Mouse (Mus musculus): ENCODE data around the gene Olfr906. TPM values are rescaled to one million over a fixed set of nuclear protein-coding genes. Genes with fewer than 3 reads are reported as not detected.

Olfr906 gene
- polyA plus RNA-seq, 1 experiment, result not detected

DNA sequence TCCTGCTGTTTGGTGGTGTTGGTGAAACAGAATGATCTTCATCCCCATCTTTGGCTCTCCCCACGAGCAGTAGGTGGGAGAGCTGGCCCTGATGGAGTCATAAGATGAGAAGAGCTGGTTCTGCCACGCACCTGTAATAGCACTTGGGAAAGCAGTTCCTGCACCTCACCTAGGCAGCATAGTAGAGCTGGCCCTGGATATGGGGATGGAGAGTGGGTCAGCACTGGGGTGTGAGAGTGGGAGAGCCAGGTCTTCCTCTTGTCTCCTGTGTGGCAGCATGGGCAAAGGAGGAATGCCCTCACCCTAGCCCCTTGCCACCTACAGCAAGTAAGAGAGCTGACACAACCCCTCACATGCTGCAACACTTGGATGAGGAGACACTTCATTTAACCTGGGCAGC lies 25.5 kb downstream of the Olfr906 start:
- Histone ChIP-seq H3K79me2 (ENCODE audit: control insufficient read depth, insufficient read depth) (no peaks in the 10 kb centered on the region), H3K4me2 (ENCODE audit: low read depth) (no peak overlapping the region), H3K36me3 (ENCODE audit: control insufficient read depth, insufficient read depth) (no peaks in the 10 kb centered on the region), H3K4me3 (no peak overlapping the region), H3ac (ENCODE audit: control insufficient read depth, insufficient read length) (no peak overlapping the region), H3K27me3 (ENCODE audit: control insufficient read depth, insufficient read depth, insufficient read length) (no peaks in the 10 kb centered on the region)
- TF ChIP-seq POLR2AphosphoS2 (IDR thresholded peaks at IDR 0.05; ENCODE audit: insufficient read length, low read depth) (no peak), MYOG (IDR thresholded peaks at IDR 0.05; ENCODE audit: control insufficient read depth in 1 of 3, insufficient read depth in 1 of 3, insufficient read length in 2 of 3, low read depth in 2 of 3) (no peak), SRF (IDR thresholded peaks at IDR 0.05; ENCODE audit: control insufficient read depth, insufficient read length, low read depth) (no peak), USF1 (IDR thresholded peaks at IDR 0.05; ENCODE audit: low read depth) (no peak), CEBPB (IDR thresholded peaks at IDR 0.05; ENCODE audit: insufficient read depth, poor library complexity, severe bottlenecking) (no peak)

DNA sequence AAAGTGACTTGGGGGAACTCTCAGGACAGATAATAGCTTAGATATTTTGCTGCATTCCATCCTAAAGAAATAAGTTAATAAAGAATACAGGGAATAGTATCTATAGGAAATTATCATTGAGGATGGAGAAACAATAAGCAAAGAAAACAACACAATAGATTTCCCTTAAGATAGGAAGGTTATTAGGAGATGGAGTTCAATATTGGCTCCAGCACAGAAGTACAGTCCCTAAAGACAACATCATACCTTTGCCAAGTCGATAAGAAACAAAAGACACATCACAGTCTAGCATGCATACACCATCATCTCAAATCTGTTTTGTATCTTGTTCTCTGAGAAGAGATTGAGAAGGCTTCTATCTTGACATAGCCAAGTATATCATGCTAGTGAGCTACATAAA lies 34.4 kb downstream of the Olfr906 start, which contains the start of gene Olfr911-ps1:
Gene Olfr911-ps1, plus strand, starts transcription at position 301 of the 400 bp plus-strand sequence.
- Histone ChIP-seq H3K4me2 (ENCODE audit: low read depth) (no peak within 1 kb of the TSS), H3K4me3 (no peak within 1 kb of the TSS), H3K79me2 (ENCODE audit: control insufficient read depth, insufficient read depth) (no peaks in the 10 kb centered on the region), H3ac (ENCODE audit: control insufficient read depth, insufficient read length) (no peak within 1 kb of the TSS), H3K27me3 (ENCODE audit: control insufficient read depth, insufficient read depth, insufficient read length) (no peaks in the 10 kb centered on the region), H3K36me3 (ENCODE audit: control insufficient read depth, insufficient read depth) (no peaks in the 10 kb centered on the region)
- TF ChIP-seq SRF (IDR thresholded peaks at IDR 0.05; ENCODE audit: control insufficient read depth, insufficient read length, low read depth), result no peak
- TF ChIP-seq MAX (IDR thresholded peaks at IDR 0.05; ENCODE audit: low read depth), result no peak
- TF ChIP-seq MYOG (IDR thresholded peaks at IDR 0.05; ENCODE audit: control insufficient read depth in 1 of 3, insufficient read depth in 1 of 3, insufficient read length in 2 of 3, low read depth in 2 of 3), result no peak
- TF ChIP-seq POLR2AphosphoS2 (IDR thresholded peaks at IDR 0.05; ENCODE audit: insufficient read length, low read depth), result no peak
- no peak for TF ChIP-seq MYOD1 (IDR thresholded peaks at IDR 0.05; ENCODE audit: control insufficient read depth in 1 of 3, insufficient read length in 2 of 3, low read depth in 2 of 3)
- no peak for TF ChIP-seq USF1 (IDR thresholded peaks at IDR 0.05; ENCODE audit: low read depth)
- TF ChIP-seq E2F4 (IDR thresholded peaks at IDR 0.05; ENCODE audit: insufficient read depth), result no peak

DNA sequence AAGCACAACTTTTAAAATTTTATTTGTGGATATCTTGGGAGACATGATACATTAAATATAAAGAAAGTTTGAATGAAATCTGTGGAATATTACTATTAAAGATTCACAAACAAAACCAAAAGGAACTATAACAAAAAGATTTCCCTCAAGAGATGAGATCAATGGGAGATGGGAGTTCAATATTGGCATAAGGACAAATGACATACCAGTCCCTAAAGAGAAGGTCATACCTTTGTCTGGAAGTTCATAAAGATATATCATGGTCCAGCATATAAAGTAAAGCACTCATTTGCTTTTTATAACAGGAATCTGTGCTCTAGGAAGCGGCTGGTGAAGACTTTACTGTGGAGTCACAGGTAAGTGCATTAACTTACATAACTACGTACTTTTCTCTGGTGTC lies 50.7 kb downstream of the Olfr906 start, which contains the start of gene Olfr910:
Gene Olfr910, plus strand, starts transcription at position 301 of the 400 bp plus-strand sequence.
- H3K36me3 ChIP-seq (ENCODE audit: control insufficient read depth, insufficient read depth), result no peaks in the 10 kb centered on the region
- TF ChIP-seq CEBPB (IDR thresholded peaks at IDR 0.05; ENCODE audit: insufficient read depth, poor library complexity, severe bottlenecking) (no peak), SRF (IDR thresholded peaks at IDR 0.05; ENCODE audit: control insufficient read depth, insufficient read length, low read depth) (no peak), USF1 (IDR thresholded peaks at IDR 0.05; ENCODE audit: low read depth) (no peak), REST (IDR thresholded peaks at IDR 0.05; ENCODE audit: insufficient read depth, insufficient read length) (no peak), POLR2AphosphoS2 (IDR thresholded peaks at IDR 0.05; ENCODE audit: insufficient read length, low read depth) (no peak), POLR2A (IDR thresholded peaks at IDR 0.05; ENCODE audit: insufficient read length, low read depth) (no peak), TCF12 (IDR thresholded peaks at IDR 0.05; ENCODE audit: insufficient read depth, poor library complexity, severe bottlenecking) (no peak), E2F4 (IDR thresholded peaks at IDR 0.05; ENCODE audit: insufficient read depth) (no peak), TCF3 (IDR thresholded peaks at IDR 0.05; ENCODE audit: insufficient read length, low read depth) (no peak), MAX (IDR thresholded peaks at IDR 0.05; ENCODE audit: low read depth) (no peak), MYOG (IDR thresholded peaks at IDR 0.05; ENCODE audit: control insufficient read depth in 1 of 3, insufficient read depth in 1 of 3, insufficient read length in 2 of 3, low read depth in 2 of 3) (no peak), MYOD1 (IDR thresholded peaks at IDR 0.05; ENCODE audit: control insufficient read depth in 1 of 3, insufficient read length in 2 of 3, low read depth in 2 of 3) (no peak)
- H3K4me2 ChIP-seq (ENCODE audit: low read depth), result no peak within 1 kb of the TSS
- H3ac ChIP-seq (ENCODE audit: control insufficient read depth, insufficient read length), result no peak within 1 kb of the TSS
- H3K27me3 ChIP-seq (ENCODE audit: control insufficient read depth, insufficient read depth, insufficient read length), result no peaks in the 10 kb centered on the region
- H3K4me3 ChIP-seq, result no peak within 1 kb of the TSS
- no peaks in the 10 kb centered on the region for H3K79me2 ChIP-seq (ENCODE audit: control insufficient read depth, insufficient read depth)

Other genes starting within 250 kb of the Olfr906 start
- not detected for gene Olfr143, start 234.3 kb upstream of the Olfr906 start, polyA plus RNA-seq (2012; fragmentation: generic; extraction: Trizol)
- not detected for gene Olfr895, start 219.2 kb upstream of the Olfr906 start, polyA plus RNA-seq (2012; fragmentation: generic; extraction: Trizol)
- gene Olfr896-ps1, start 196.0 kb upstream of the Olfr906 start, polyA plus RNA-seq (2012; fragmentation: generic; extraction: Trizol), result not detected
- gene Olfr25, start 158.0 kb upstream of the Olfr906 start, polyA plus RNA-seq (2012; fragmentation: generic; extraction: Trizol), result not detected
- gene Olfr898, start 138.7 kb upstream of the Olfr906 start, polyA plus RNA-seq (2012; fragmentation: generic; extraction: Trizol), result not detected
- not detected for gene Olfr250, start 120.2 kb upstream of the Olfr906 start, polyA plus RNA-seq (2012; fragmentation: generic; extraction: Trizol)
- gene Olfr251, start 110.0 kb upstream of the Olfr906 start, polyA plus RNA-seq (2012; fragmentation: generic; extraction: Trizol), result not detected
- 0.01 TPM for gene Olfr147, start 85.4 kb upstream of the Olfr906 start, polyA plus RNA-seq (2012; fragmentation: generic; extraction: Trizol)
- gene Olfr901, start 57.6 kb upstream of the Olfr906 start, polyA plus RNA-seq (2012; fragmentation: generic; extraction: Trizol), result 0.01 TPM
- not detected for gene Olfr902, start 39.4 kb upstream of the Olfr906 start, polyA plus RNA-seq (2012; fragmentation: generic; extraction: Trizol)
- gene Olfr904, start 23.9 kb upstream of the Olfr906 start, polyA plus RNA-seq (2012; fragmentation: generic; extraction: Trizol), result not detected
- not detected for gene Olfr905, start 16.0 kb upstream of the Olfr906 start, polyA plus RNA-seq (2012; fragmentation: generic; extraction: Trizol)
- gene Olfr907, start 8.7 kb downstream of the Olfr906 start, polyA plus RNA-seq (2012; fragmentation: generic; extraction: Trizol), result not detected
- not detected for gene Olfr911-ps1, start 34.5 kb downstream of the Olfr906 start, polyA plus RNA-seq (2012; fragmentation: generic; extraction: Trizol)
- gene Olfr910, start 50.8 kb downstream of the Olfr906 start, polyA plus RNA-seq (2012; fragmentation: generic; extraction: Trizol), result not detected
- not detected for gene Olfr912, start 93.1 kb downstream of the Olfr906 start, polyA plus RNA-seq (2012; fragmentation: generic; extraction: Trizol)
- not detected for gene Olfr913, start 105.7 kb downstream of the Olfr906 start, polyA plus RNA-seq (2012; fragmentation: generic; extraction: Trizol)
- gene Olfr914, start 118.0 kb downstream of the Olfr906 start, polyA plus RNA-seq (2012; fragmentation: generic; extraction: Trizol), result not detected
- not detected for gene Olfr916, start 172.8 kb downstream of the Olfr906 start, polyA plus RNA-seq (2012; fragmentation: generic; extraction: Trizol)
- not detected for gene Olfr917, start 178.8 kb downstream of the Olfr906 start, polyA plus RNA-seq (2012; fragmentation: generic; extraction: Trizol)
- gene Olfr918, start 187.5 kb downstream of the Olfr906 start, polyA plus RNA-seq (2012; fragmentation: generic; extraction: Trizol), result not detected
- gene Olfr919, start 216.6 kb downstream of the Olfr906 start, polyA plus RNA-seq (2012; fragmentation: generic; extraction: Trizol), result not detected
- gene Vwa5a, start 231.2 kb downstream of the Olfr906 start, polyA plus RNA-seq (2012; fragmentation: generic; extraction: Trizol), result 10.3 TPM

All from myocyte (in vitro differentiated cells).